In the genomic region with DNA sequence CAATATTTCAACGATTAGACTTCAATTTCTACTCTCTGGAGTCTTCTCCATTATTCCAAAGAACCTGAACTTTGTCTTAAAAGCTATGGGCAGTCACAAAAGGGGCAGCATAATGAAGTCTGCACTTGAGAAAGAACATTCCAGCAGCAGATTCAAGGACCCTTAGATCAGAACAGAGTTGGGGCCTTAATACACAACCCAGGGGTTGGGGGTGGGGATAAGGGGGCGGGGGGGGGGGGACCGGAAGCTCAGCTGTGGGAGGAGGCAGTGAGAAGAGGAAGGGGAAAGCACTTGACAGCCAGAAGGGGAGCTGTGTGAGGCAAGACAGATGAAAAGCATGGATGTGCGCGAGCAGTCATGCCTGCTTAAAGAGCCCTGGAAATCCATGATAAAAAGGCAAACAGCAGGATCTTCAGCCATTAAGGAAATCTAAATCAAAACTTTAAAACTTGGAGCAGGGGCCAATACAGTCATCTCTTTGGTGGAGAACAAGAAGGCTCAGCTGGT, we compare ENCODE assay signal across 19 mouse cellular contexts. TPM values are rescaled to one million over a fixed set of nuclear protein-coding genes. Genes with fewer than 3 reads are reported as not detected.
DNase-seq lines count a peak whose midpoint lies in the region; ATAC-seq and TF ChIP-seq lines count a peak whose summit lies in the region.
"Had no signal": no experiment of that assay in that cellular context is flagged by ENCODE, and none has a peak within 500 bp of the region (broad histone marks: within the 10 kb centered on the region; RNA-seq: fewer than 3 reads in every experiment).

No protein-coding gene starts in this region.

- peaks cover 10% of the 10 kb centered on the region; the same call in 1 of the 2 replicates for H3K4me1 ChIP-seq in spleen, adult 2 months (ENCODE audit: control insufficient read depth, insufficient read depth, insufficient read length)
- H3K4me1 ChIP-seq in heart, embryonic 10.5 days: peaks cover 8% of the 10 kb centered on the region; the same call in 1 of the 2 replicates
- H3K4me1 ChIP-seq: forebrain, embryonic 13.5 days; hindbrain, embryonic 12.5 days had no signal

- peak overlapping the region; percentile 47; the same call in 1 of the 2 replicates for H3K27ac ChIP-seq in spleen, adult 2 months (ENCODE audit: insufficient read depth, low read length)
- no peak overlapping the region for H3K27ac ChIP-seq in heart, embryonic 10.5 days
- H3K27ac ChIP-seq: forebrain, embryonic 13.5 days; gastrocnemius, adult 2 months; hindbrain, embryonic 12.5 days had no signal

- TF ChIP-seq CTCF in spleen, adult 2 months (IDR thresholded peaks at IDR 0.05; ENCODE audit: extremely low read depth, insufficient read depth, insufficient read length, insufficient replicate concordance): no peak

- H3K4me3 ChIP-seq in spleen, adult 2 months (ENCODE audit: extremely low read depth, insufficient read depth, insufficient read length): no peak overlapping the region
- no peak overlapping the region for H3K4me3 ChIP-seq in heart, embryonic 10.5 days
- H3K4me3 ChIP-seq: forebrain, embryonic 13.5 days; gastrocnemius, adult 2 months; hindbrain, embryonic 12.5 days had no signal

- TF ChIP-seq POLR2A in spleen, adult 2 months (IDR thresholded peaks at IDR 0.05; ENCODE audit: low read depth, low read length): no peak

- WGBS in spleen, adult 2 months: 28% methylated on average over 5 of the region's 5 CpGs
- 54% methylated on average over 5 of the region's 5 CpGs for WGBS in heart, embryonic 10.5 days

- H3K9me3 ChIP-seq in heart, embryonic 10.5 days: no peaks in the 10 kb centered on the region
- H3K9me3 ChIP-seq: forebrain, embryonic 13.5 days; hindbrain, embryonic 12.5 days had no signal

- ATAC-seq in CD4-positive, CD25-positive, alpha-beta regulatory T cell, adult 4 months: peak; percentile 59
- ATAC-seq in common myeloid progenitor, adult 5-6 weeks (replicated peaks; ENCODE audit: low read depth, poor library complexity, severe bottlenecking): peak; percentile 54
- ATAC-seq: forebrain, embryonic 13.5 days; forebrain, postnatal 0 days; hindbrain, embryonic 16.5 days; Patski had no signal

- no peak for DNase-seq in spleen, adult 2 months (ENCODE audit: low read depth in 1 of 2, low spot score in 2 of 2)
- no peak for DNase-seq in spleen, postnatal 14 days (ENCODE audit: low spot score in 2 of 2)
- peak; percentile 21 for DNase-seq in thymus, postnatal 25 days
- DNase-seq in heart, embryonic 10.5 days (ENCODE audit: low spot score): no peak
- no peak for DNase-seq in cerebellum, adult 9-10 months
- DNase-seq: adrenal gland, adult 2 months; adrenal gland, postnatal 25 days; cerebellum, adult 8-10 months; cerebellum, postnatal 25 days; forebrain, postnatal 0 days; gastrocnemius, adult 2 months; heart, postnatal 10 days; heart, postnatal 4 days had no signal

- H3K27me3 ChIP-seq in spleen, adult 2 months (ENCODE audit: control insufficient read depth, insufficient read depth, low read length): no peaks in the 10 kb centered on the region
- no peaks in the 10 kb centered on the region; the same call in 1 of the 2 replicates for H3K27me3 ChIP-seq in heart, embryonic 10.5 days (ENCODE audit: insufficient read depth, poor library complexity, severe bottlenecking)
- H3K27me3 ChIP-seq: forebrain, embryonic 13.5 days; hindbrain, embryonic 12.5 days; Patski had no signal

- H3K36me3 ChIP-seq in spleen, adult 2 months (ENCODE audit: control insufficient read depth, insufficient read depth, low read length): peaks cover 4% of the 10 kb centered on the region; the same call in 1 of the 2 replicates
- peaks cover 3% of the 10 kb centered on the region; the same call in 1 of the 2 replicates for H3K36me3 ChIP-seq in heart, embryonic 10.5 days
- H3K36me3 ChIP-seq: hindbrain, embryonic 12.5 days had no signal

RNA-seq across cellular contexts. Expression of a gene that starts 27.2 kb away (rescaled TPM):
- polyA plus RNA-seq in spleen, adult 2 months (2012; rRNA removed): 14.8 and 16.1 TPM in 2 replicates
- polyA plus RNA-seq in CD4-positive, CD25-positive, alpha-beta regulatory T cell, adult 4 months (2017; shearing (Covaris generic)): 1 to 10 TPM; 1.5 to 2.2 TPM
- total RNA-seq in common myeloid progenitor, adult 5-6 weeks (2017): 4.3 and 7.2 TPM in 2 replicates
- 6.5 and 8.1 TPM in 2 replicates for polyA plus RNA-seq in heart, embryonic 10.5 days (2016; fragmentation: Nextera tagmentation; extraction: Ambion mirVana)
